Mouse (Mus musculus) neural tube, embryonic 11.5 days (tissue): Measurements from ENCODE around the gene Smyd4. TPM values are rescaled to one million over a fixed set of nuclear protein-coding genes. Genes with fewer than 3 reads are reported as not detected.
"Not testable (repeated sequence)": the region's sequence is repeated elsewhere in the genome, so short reads cannot be mapped to it uniquely, and the experiment has no call there.

Source experiments
- ATAC-seq: fragments of 200-750 bp; cut with Nextera tagmentation; 2 replicates; pipeline ENCODE4 v1.8.0; 2017; ENCODE audit warnings: moderate number of reproducible peaks, mild to moderate bottlenecking, moderate TSS enrichment, moderate library complexity; ENCODE audit not compliant: insufficient read depth, low FRiP score, low TSS enrichment
- DNase-seq: peaks from one replicate; pipeline ENCODE4 v3.0.0-alpha.2; 2015; ENCODE audit warnings: low spot score
- H3K27ac ChIP-seq: fragments of 300-500 bp; sonication (generic); 2 replicates; pipeline ENCODE4 v1.5.1; 2014; ENCODE audit warnings: low read depth, mild to moderate bottlenecking, low read length
- H3K27me3 ChIP-seq: fragments of 300-500 bp; sonication (generic); 2 replicates; pipeline ENCODE4 v1.6.1; 2014; ENCODE audit warnings: mild to moderate bottlenecking, low read length, mixed read lengths; ENCODE audit not compliant: control insufficient read depth, insufficient read depth
- H3K36me3 ChIP-seq: fragments of 300-500 bp; sonication (generic); 2 replicates; pipeline ENCODE4 v1.6.1; 2014; ENCODE audit warnings: mild to moderate bottlenecking, low read length, moderate library complexity, mixed read lengths; ENCODE audit not compliant: control insufficient read depth, insufficient read depth
- H3K4me1 ChIP-seq: fragments of 300-500 bp; sonication (generic); 2 replicates; pipeline ENCODE4 v1.6.1; 2014; ENCODE audit warnings: low read length, mixed read lengths; ENCODE audit not compliant: control insufficient read depth, insufficient read depth
- H3K4me2 ChIP-seq: fragments of 300-500 bp; sonication (generic); 2 replicates; pipeline ENCODE4 v1.6.1; 2014; ENCODE audit warnings: low read depth, mild to moderate bottlenecking, moderate library complexity
- H3K4me3 ChIP-seq: fragments of 300-500 bp; sonication (generic); 2 replicates; pipeline ENCODE4 v1.5.1; 2014; ENCODE audit warnings: low read depth, low read length
- H3K9ac ChIP-seq: fragments of 300-500 bp; sonication (generic); 2 replicates; pipeline ENCODE4 v1.6.1; 2014; ENCODE audit warnings: mild to moderate bottlenecking, low read length
- H3K9me3 ChIP-seq: fragments of 300-500 bp; sonication (generic); 2 replicates; pipeline ENCODE4 v1.6.1; 2016; ENCODE audit warnings: low read length; ENCODE audit not compliant: control insufficient read depth
- WGBS: fragments of 180-500 bp; shearing (Covaris S2); extraction: QIAGEN DNeasy Blood & Tissue Kit; methylation state at CpG from one replicate; pipeline ENCODE4 v1.1.7; 2014; 5-methylcytosine and 5-hydroxymethylcytosine counted together
- polyA plus RNA-seq: library from polyadenylated mRNA; unstranded; fragments of >200 nt; fragmentation: Nextera tagmentation; extraction: Ambion mirVana; gene quantifications from 2 replicates; pipeline ENCODE4 v1.2.1, GENCODE M21; 2014

Gene Smyd4
- polyA plus RNA-seq, 1 experiment from 2014 or later, result 13.4 TPM

DNA sequence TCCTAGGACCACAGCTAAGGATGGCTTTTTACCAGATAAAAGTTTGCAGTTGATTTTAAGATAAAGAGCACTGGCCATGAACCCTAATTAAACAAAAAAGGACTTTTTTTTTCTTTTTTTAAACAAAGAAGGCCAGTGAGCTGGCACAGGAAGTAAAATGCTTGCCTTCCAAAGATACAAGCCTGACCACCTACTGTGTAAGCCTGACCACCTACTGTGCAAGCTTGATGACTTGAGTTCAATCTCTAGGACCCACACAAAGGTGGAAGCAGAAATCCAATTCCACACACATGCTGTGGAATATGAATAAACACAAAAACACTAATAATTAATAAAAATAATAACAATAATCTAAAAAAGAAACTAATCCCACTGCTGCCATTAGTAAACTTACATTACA, 3.0 kb downstream of the Smyd4 start:
- H3K4me2 ChIP-seq, result no peak overlapping the region
- H3K9ac ChIP-seq, result no peak overlapping the region
- no peaks in the 10 kb centered on the region for H3K27me3 ChIP-seq
- no peaks in the 10 kb centered on the region for H3K9me3 ChIP-seq
- peaks cover 7% of the 10 kb centered on the region for H3K4me1 ChIP-seq
- H3K4me3 ChIP-seq, result no peak overlapping the region
- ATAC-seq, result no peak
- H3K36me3 ChIP-seq, result no peaks in the 10 kb centered on the region
- DNase-seq, result no peak
- H3K27ac ChIP-seq, result no peak overlapping the region

DNA sequence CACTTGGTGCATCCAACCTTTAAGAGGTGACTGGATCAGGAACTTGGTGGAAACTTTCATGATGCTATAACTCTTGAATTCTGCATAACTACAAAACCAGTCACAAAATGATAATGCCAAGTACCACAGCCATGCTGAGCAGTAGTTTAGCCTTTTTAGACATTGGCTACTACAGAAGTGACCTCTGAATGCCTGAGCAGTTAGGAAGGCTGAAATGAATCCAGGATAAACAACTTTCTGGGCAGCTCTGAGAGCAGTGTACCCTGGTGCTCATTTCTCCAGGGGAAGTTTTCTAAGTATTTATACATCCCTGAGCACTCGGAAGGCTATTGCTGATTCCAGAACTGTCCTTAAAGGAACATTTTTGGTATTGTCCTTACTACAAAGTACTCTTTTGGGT, 7.2 kb downstream of the Smyd4 start:
- H3K4me3 ChIP-seq, result no peak overlapping the region
- H3K9me3 ChIP-seq, result no peaks in the 10 kb centered on the region
- ATAC-seq (no peak), DNase-seq (no peak)
- H3K36me3 ChIP-seq, result no peaks in the 10 kb centered on the region
- H3K4me2 ChIP-seq, result no peak overlapping the region
- 94% methylated on average over 1 of the region's 1 CpGs for WGBS
- H3K4me1 ChIP-seq, result no peaks in the 10 kb centered on the region
- H3K9ac ChIP-seq, result no peak overlapping the region
- no peak overlapping the region for H3K27ac ChIP-seq
- H3K27me3 ChIP-seq, result no peaks in the 10 kb centered on the region

- 86% methylated on average over 1 of the region's 1 CpGs for WGBS
- no peak for ATAC-seq
- Histone ChIP-seq H3K9ac (no peak overlapping the region), H3K4me3 (no peak overlapping the region), H3K4me1 (no peaks in the 10 kb centered on the region), H3K27me3 (no peaks in the 10 kb centered on the region), H3K9me3 (no peaks in the 10 kb centered on the region), H3K36me3 (no peaks in the 10 kb centered on the region), H3K27ac (no peak overlapping the region), H3K4me2 (no peak overlapping the region)
- DNase-seq, result no peak
Measured at GRCm38 (mm10) chr11:75377125-75377524, 28.9 kb downstream of the Smyd4 start.

- H3K4me2 ChIP-seq, H3K27me3 ChIP-seq, ATAC-seq, H3K27ac ChIP-seq, H3K9ac ChIP-seq, H3K4me1 ChIP-seq, H3K4me3 ChIP-seq, H3K36me3 ChIP-seq, DNase-seq, H3K9me3 ChIP-seq: not testable (repeated sequence)
- WGBS, result 89% methylated on average over 2 of the region's 2 CpGs
Measured at GRCm38 (mm10) chr11:75378786-75379185, 30.6 kb downstream of the Smyd4 start.

DNA sequence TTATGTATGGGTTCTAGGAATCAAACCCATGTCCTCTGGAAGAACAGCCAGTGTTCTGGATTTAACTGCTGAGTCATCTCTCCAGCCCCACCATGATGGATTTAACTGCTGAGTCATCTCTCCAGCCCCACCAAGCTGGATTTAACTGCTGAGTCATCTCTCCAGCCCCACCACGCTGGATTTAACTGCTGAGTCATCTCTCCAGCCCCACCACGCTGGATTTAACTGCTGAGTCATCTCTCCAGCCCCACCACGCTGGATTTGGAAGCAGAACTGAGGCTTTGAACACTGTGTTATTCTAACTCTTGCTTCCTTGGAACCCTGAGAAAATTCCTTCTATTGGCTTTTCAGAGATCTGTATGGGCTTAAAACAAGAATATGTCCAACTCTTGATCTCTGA, 35.3 kb downstream of the Smyd4 start:
- not testable (repeated sequence) for H3K27me3 ChIP-seq, H3K9ac ChIP-seq, H3K4me1 ChIP-seq, H3K4me2 ChIP-seq, H3K27ac ChIP-seq, H3K36me3 ChIP-seq, ATAC-seq, H3K9me3 ChIP-seq, DNase-seq, H3K4me3 ChIP-seq
- 65% methylated on average over 3 of the region's 3 CpGs for WGBS

DNA sequence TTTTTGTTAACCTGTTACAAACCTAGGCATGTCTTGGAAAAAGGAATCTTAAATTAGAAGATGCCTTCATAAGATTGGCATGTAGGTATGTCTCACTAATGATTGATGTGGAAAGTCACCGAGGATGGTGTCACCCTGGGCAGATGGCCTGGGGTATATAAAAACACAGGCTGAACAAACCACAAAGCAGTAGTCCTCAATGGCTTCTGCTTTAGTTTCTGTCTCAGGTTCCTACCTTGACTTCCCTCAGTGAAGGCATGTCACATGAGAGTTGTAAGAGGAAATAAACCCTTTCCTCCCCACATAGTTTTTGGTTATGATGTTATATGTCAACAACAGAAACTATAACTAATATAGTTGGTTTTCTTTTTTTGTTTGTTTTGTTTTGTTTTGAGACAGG, 47.4 kb downstream of the Smyd4 start:
- Histone ChIP-seq H3K36me3 (no peaks in the 10 kb centered on the region), H3K9me3 (no peaks in the 10 kb centered on the region), H3K27ac (no peak overlapping the region), H3K4me1 (no peaks in the 10 kb centered on the region), H3K4me3 (no peak overlapping the region), H3K9ac (no peak overlapping the region), H3K4me2 (no peak overlapping the region), H3K27me3 (no peaks in the 10 kb centered on the region)
- no peak for DNase-seq
- ATAC-seq, result no peak
- WGBS, result 83% methylated on average over 1 of the region's 1 CpGs

DNA sequence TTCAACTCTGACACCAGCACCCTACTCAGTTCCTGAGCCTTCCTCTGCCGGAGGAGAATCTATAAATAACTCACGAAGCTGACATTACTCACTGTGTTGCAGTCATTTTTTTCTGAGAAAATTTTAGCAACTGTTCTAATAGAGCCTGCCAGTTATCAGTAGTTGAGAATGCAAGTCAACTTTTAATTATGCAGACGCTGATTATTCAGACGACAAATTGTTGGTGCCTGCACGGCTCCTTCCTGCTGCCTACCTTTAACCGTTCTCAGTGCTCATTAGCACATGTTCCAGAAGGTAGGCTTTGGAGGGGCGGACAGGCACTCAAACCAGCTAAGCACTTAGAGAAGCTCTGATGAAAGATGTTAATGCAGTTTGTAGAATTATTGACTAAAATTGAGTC, 49.2 kb downstream of the Smyd4 start:
- Histone ChIP-seq H3K9me3 (no peaks in the 10 kb centered on the region), H3K4me1 (no peaks in the 10 kb centered on the region), H3K4me2 (no peak overlapping the region), H3K36me3 (no peaks in the 10 kb centered on the region), H3K9ac (no peak overlapping the region), H3K4me3 (no peak overlapping the region), H3K27ac (no peak overlapping the region), H3K27me3 (no peaks in the 10 kb centered on the region)
- 87% methylated on average over 7 of the region's 7 CpGs for WGBS
- no peak for DNase-seq
- no peak for ATAC-seq

DNA sequence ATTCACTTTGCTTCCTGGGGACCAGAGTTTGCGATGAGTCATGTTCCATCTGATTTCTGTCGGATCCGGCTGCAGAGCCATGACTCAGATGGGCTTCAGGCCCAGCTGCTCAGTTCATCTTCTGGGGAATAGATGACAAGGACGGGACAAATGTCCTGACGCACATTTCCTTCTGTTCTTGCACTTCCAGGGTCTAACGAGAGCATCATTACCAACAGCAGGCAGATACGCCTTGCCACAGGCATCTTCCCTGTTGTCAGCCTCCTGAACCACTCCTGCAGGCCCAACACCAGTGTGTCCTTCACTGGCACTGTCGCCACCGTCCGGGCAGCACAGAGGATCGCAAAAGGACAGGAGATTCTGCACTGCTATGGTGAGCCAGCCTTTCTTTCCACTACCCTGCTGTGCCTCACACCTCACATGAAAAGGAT, 51.2 kb downstream of the Smyd4 start:
- DNase-seq (no peak), ATAC-seq (no peak)
- H3K4me2 ChIP-seq, result no peak overlapping the region
- H3K27me3 ChIP-seq, result no peaks in the 10 kb centered on the region
- WGBS, result 84% methylated on average over 11 of the region's 11 CpGs
- H3K36me3 ChIP-seq, result no peaks in the 10 kb centered on the region
- no peak overlapping the region for H3K9ac ChIP-seq
- H3K27ac ChIP-seq, result no peak overlapping the region
- no peaks in the 10 kb centered on the region for H3K9me3 ChIP-seq
- no peaks in the 10 kb centered on the region for H3K4me1 ChIP-seq
- H3K4me3 ChIP-seq, result no peak overlapping the region

DNA sequence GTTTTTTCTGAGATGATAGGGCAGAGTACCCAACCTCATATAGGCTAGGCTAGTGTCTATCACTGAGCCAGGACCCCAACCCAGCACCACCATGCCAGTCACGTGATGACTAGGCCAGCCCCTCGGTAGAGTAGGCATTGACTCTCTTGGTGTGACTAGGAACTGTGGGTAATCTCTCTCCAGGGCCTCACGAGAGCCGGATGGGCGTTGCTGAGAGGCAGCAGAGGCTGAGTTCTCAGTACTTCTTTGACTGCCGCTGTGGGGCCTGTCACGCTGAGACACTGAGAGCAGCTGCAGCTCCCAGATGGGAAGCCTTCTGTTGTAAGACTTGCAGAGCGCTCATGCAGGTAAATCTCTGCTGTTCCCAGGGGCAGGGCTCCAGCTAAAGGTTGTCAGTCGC, 51.9 kb downstream of the Smyd4 start:
- DNase-seq, result no peak
- ATAC-seq, result no peak
- no peak overlapping the region for H3K4me3 ChIP-seq
- no peak overlapping the region for H3K27ac ChIP-seq
- H3K4me2 ChIP-seq, result no peak overlapping the region
- H3K36me3 ChIP-seq, result no peaks in the 10 kb centered on the region
- no peak overlapping the region for H3K9ac ChIP-seq
- WGBS, result 73% methylated on average over 9 of the region's 9 CpGs
- no peaks in the 10 kb centered on the region for H3K9me3 ChIP-seq
- no peaks in the 10 kb centered on the region for H3K27me3 ChIP-seq
- H3K4me1 ChIP-seq, result no peaks in the 10 kb centered on the region
